Mouse (Mus musculus) gastrocnemius, adult 2 months (tissue): ENCODE measurements around the gene Scnn1g. TPM values are rescaled to one million over a fixed set of nuclear protein-coding genes. Genes with fewer than 3 reads are reported as not detected.

ENCODE experiments used
- DNase-seq: peaks from one replicate; pipeline ENCODE4 v3.0.0; 2022
- H3K27ac ChIP-seq: fragments of 200-600 bp; 2 replicates; pipeline ENCODE4 v1.8.1; 2022; ENCODE audit warnings: mild to moderate bottlenecking
- H3K4me3 ChIP-seq: fragments of 200-600 bp; 2 replicates; pipeline ENCODE4 v1.8.1; 2022; ENCODE audit warnings: mild to moderate bottlenecking, moderate library complexity
- CTCF ChIP-seq: fragments of 200-600 bp; IDR thresholded peaks from 2 replicates; pipeline ENCODE4 v1.8.1; 2022; ENCODE audit warnings: antibody characterized with exemption, mild to moderate bottlenecking, moderate library complexity
- intact Hi-C: fragments of 180-260 bp; cut with DNase I; formaldehyde crosslinking; loops from one replicate; pipeline ENCODE4 v1.15.1; 2025
- total RNA-seq, 2 experiments: library from RNA; stranded (reverse); gene quantifications; 2 replicates each; pipeline ENCODE4 v1.2.3; 2021

Gene Scnn1g
- total RNA-seq, 2 experiments from 2014 or later, result not detected

- no peak for TF ChIP-seq CTCF
- H3K4me3 ChIP-seq, result no peak overlapping the region
- intact Hi-C loops, result no loop called here
- no peak for DNase-seq
- no peak overlapping the region for H3K27ac ChIP-seq
Observed at GRCm38 (mm10) chr7:121785651-121786228, 51.5 kb downstream of the Scnn1g start.

GRCm38 (mm10) chr7:121797781-121798180 lies 63.5 kb downstream of the Scnn1g start:
- no peak overlapping the region for H3K27ac ChIP-seq

GRCm38 (mm10) chr7:121802471-121802870 lies 68.2 kb downstream of the Scnn1g start:
- Histone ChIP-seq H3K27ac (no peak overlapping the region), H3K4me3 (no peak overlapping the region)
- intact Hi-C loops, result no loop called here
- no peak for TF ChIP-seq CTCF
- no peak for DNase-seq

More at GRCm38 (mm10) chr7:121797781-121798180, 63.5 kb downstream of the Scnn1g start:
- TF ChIP-seq CTCF, result no peak
- intact Hi-C loops, result no loop called here
- no peak overlapping the region for H3K4me3 ChIP-seq
- DNase-seq, result no peak

- intact Hi-C loops, result no loop called here
- no peak for DNase-seq
- H3K27ac ChIP-seq, result no peak overlapping the region
- no peak for TF ChIP-seq CTCF
- H3K4me3 ChIP-seq, result no peak overlapping the region
Observed at GRCm38 (mm10) chr7:121803011-121803410, 68.7 kb downstream of the Scnn1g start.

GRCm38 (mm10) chr7:121805811-121806496 lies 71.7 kb downstream of the Scnn1g start:
- no peak overlapping the region for H3K27ac ChIP-seq
- intact Hi-C loops, result no loop called here
- H3K4me3 ChIP-seq, result no peak overlapping the region
- DNase-seq, result no peak
- TF ChIP-seq CTCF, result no peak

GRCm38 (mm10) chr7:121807726-121808580 lies 73.7 kb downstream of the Scnn1g start:
- intact Hi-C loops, result no loop called here
- TF ChIP-seq CTCF, result no peak
- no peak for DNase-seq
- no peak overlapping the region for H3K4me3 ChIP-seq
- H3K27ac ChIP-seq, result no peak overlapping the region

Other genes with a start within 250 kb of the Scnn1g start
- 1 to 10 TPM; 7.7 to 8.6 TPM for gene Usp31, start 27.2 kb upstream of the Scnn1g start, total RNA-seq
- gene Scnn1b, start 130.6 kb downstream of the Scnn1g start, total RNA-seq, result under 1 TPM in 1 of 2 experiments, not detected in 1; 0.23 TPM
- gene Cog7, start 247.2 kb downstream of the Scnn1g start, total RNA-seq, result 10 to 100 TPM; 10.5 to 13.9 TPM